Mouse (Mus musculus) layer of hippocampus, adult 8-10 months (tissue): ENCODE measurements around the gene Rgs5. TPM values are rescaled to one million over a fixed set of nuclear protein-coding genes. Genes with fewer than 3 reads are reported as not detected.

Source experiments
- DNase-seq, 2 experiments: peaks; one replicate each; pipeline ENCODE4 v3.0.0; 2022; ENCODE audit warnings: low spot score in 2 of 2
- total RNA-seq, 4 experiments: library from RNA; stranded (reverse); gene quantifications; 2 replicates each; pipeline ENCODE4 v1.2.4; 2022

The Rgs5 gene
- total RNA-seq, 4 experiments from 2014 or later: 45.9 to 53.6 (median 51.3) TPM

DNA sequence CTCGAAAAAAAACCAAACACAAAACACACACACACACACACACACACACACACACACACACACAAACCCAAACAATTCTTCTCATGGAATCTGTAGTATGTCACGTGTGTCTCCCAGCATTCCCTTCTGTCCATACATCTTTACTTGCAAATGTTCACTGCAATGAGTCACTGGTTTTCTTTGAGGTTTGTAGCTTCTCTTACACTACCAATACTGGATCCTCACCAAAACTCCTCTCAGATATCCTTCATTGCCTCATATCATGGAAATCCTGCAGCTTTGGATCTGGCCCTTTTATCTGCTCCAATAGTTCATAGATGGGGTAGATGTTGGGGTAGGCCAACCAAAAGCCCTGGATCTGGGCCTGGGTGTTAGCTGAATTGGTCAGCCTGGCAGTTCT, 66.5 kb downstream of the Rgs5 start:
- DNase-seq: no peak

- DNase-seq: no peak
These were observed 71.0 kb downstream of the Rgs5 start for GRCm38 (mm10) chr1:169726319-169726718.

- DNase-seq: no peak
These were observed 75.3 kb downstream of the Rgs5 start for GRCm38 (mm10) chr1:169730599-169731100.

- no peak for DNase-seq
These were observed 80.8 kb downstream of the Rgs5 start for GRCm38 (mm10) chr1:169736139-169736538.

- DNase-seq: no peak
These were observed 81.9 kb downstream of the Rgs5 start for GRCm38 (mm10) chr1:169737231-169737630.

- DNase-seq: no peak
These were observed 85.8 kb downstream of the Rgs5 start for GRCm38 (mm10) chr1:169741147-169741546.

Other genes starting within 250 kb of the Rgs5 start
- gene Nuf2, start 124.0 kb upstream of the Rgs5 start, total RNA-seq: 1 to 10 TPM; 3.7 to 4.8 (median 4.4) TPM
- gene Rgs4, start 92.1 kb downstream of the Rgs5 start, total RNA-seq: 100 to 1,000 TPM in 3 of 4 experiments, 10 to 100 TPM in 1; 99.7 to 131 (median 122) TPM